Mouse (Mus musculus) adrenal gland, postnatal 36 days (tissue): ENCODE data around the gene Bpgm. TPM values are rescaled to one million over a fixed set of nuclear protein-coding genes. Genes with fewer than 3 reads are reported as not detected.

Experiments
- DNase-seq, 2 experiments: peaks; one replicate each; pipeline ENCODE4 v3.0.0; 2021; ENCODE audit warnings: mixed read lengths in 1 of 2
- total RNA-seq, 2 experiments: library from RNA; stranded (reverse); gene quantifications; 2 replicates each; pipeline ENCODE4 v1.2.3; 2021

The Bpgm gene
- total RNA-seq, 2 experiments from 2014 or later: 27.3 to 33.0 TPM

DNA sequence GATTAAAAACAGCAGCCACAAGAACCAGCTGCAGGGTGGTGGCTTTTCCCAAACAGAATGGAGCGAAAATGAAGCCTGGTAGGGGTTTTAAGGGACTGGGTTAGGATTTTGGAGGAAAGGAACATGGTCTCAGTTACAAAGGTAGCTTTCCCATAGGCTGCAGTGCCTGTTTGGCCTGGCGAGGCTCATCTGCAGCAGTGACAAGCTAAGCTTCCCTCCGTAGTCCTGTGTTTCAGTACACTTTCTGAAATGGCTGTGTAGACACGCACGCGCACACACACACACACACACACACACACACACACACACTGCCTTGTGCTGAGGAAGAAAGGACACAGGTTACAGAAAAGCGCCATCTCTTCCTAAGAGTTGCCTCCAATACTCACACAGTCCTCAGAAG lies 7.8 kb downstream of the Bpgm start:
- DNase-seq: no peak

- no peak for DNase-seq
These were observed 10.1 kb downstream of the Bpgm start for GRCm38 (mm10) chr6:34486071-34486626.

GRCm38 (mm10) chr6:34493327-34494095 lies 17.5 kb downstream of the Bpgm start:
- DNase-seq: no peak

DNA sequence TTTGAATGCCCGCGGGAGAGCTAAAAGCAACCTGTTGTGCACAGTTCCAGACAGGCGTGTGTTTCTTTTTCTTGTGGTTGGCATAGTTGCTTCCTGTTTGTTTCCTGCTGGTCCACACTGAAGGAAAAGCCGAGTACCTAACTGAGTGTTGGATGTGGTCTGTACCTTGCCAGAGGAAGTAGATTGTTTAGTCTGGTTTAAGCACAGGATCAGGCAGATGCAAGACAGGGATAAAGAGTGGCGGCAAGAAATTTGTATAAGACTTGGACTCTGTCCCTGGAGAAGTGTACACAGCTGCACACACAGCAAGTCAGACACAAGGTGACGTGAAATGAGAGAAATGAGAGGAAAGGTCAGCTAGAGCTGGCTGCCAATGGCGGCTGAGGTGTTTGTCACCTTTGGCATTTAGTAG lies 19.1 kb downstream of the Bpgm start:
- no peak for DNase-seq

- peak; percentile 33 to 41 for DNase-seq
These were observed 22.1 kb downstream of the Bpgm start for GRCm38 (mm10) chr6:34497991-34498625.

DNA sequence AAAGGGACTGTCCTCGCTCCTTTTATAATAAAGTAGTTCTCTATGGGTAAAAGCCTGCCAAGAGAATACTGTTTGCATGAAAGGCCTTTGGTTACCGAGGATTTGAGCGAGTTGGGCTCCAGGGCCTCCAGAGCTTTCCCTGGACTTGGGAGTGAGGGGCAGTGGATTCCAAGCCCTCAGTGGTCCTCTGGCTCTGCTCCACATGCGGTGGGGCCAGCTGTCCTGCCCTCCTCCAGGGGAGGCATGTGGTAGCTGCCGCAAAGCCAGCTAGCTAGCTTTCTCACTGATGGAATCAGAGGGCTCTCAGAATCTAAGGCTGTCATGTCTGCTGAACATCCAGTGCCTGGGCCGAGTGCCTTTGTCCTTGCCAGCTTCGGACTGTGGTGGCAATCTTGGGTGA lies 26.3 kb downstream of the Bpgm start:
- no peak for DNase-seq

DNA sequence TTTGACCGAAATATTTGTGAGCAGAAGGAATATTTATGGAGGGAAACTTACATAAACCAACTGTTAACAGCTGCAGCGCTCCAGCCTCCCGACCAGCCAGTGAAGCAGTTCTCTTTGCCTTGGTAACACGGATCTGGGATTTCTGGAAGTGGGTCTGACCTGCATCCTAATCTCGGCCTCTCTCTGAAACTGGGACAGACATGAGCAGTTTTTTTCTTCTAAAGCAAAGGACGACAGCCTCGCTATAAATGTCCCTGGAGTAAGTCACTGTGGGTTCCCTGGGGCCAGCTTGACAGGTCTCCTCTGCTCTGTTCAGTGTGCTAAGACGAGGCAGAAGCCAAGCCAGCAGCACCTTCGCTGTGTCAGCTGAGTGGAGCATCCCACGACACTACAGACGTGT lies 29.9 kb downstream of the Bpgm start:
- no peak for DNase-seq

- DNase-seq: no peak
These were observed 31.6 kb downstream of the Bpgm start for GRCm38 (mm10) chr6:34507581-34507980.

GRCm38 (mm10) chr6:34508016-34508415 lies 32.0 kb downstream of the Bpgm start:
- no peak for DNase-seq

DNA sequence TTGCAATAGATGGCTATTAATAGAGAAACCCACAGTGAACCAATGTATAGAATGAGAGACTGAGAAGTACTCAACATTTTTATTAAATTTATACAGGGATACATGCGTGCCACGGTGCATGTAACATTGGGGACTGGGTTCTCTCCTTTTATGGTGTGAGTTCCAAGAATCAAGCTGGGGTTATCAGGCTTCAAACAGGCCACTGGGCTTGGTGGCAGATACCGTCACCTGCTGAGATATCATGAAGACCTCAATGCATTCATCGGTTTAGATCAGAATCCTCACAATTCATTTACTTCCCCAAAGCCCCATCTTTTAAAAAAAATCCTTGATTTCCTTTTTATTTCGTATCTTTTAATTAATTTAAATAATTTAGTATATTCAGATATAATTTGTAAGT lies 34.3 kb downstream of the Bpgm start:
- no peak for DNase-seq

DNA sequence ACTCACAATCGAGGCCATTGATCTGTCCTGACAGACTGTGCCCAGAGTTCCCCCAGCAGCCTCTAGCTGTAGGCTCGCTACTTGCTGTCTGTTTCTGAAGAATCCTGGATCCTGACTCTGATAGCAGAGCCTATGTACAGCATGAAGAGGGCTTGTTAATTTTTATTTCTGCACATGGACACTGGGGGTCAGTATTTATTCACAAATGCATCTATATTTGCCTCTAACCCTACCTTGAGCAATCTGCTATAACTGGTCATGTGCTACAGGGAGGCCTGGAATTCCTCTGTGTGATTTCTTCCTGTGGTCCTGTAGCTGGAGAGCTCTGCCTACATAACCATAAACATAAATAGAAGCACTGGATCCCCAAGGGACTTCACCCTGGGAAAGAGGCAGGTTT lies 35.4 kb downstream of the Bpgm start:
- DNase-seq: no peak

DNA sequence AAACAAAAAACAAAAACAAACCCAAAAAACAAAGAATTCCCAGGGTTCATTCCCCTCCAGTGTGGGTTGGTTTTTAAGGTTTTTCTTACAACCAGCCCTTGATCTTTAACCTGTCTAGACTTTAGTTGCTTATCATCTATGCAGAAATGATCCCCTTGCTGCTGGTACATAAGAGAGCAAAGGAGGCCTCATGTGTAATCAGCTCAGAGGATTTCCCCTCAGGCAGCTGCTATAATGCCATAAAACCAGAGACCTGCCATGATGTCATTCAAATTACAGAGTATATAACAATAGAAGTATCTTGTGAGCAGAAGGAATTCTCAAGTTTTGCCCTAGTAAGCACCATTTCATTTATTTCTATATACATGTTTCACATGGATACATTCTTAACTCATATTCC lies 36.7 kb downstream of the Bpgm start:
- DNase-seq: no peak

DNA sequence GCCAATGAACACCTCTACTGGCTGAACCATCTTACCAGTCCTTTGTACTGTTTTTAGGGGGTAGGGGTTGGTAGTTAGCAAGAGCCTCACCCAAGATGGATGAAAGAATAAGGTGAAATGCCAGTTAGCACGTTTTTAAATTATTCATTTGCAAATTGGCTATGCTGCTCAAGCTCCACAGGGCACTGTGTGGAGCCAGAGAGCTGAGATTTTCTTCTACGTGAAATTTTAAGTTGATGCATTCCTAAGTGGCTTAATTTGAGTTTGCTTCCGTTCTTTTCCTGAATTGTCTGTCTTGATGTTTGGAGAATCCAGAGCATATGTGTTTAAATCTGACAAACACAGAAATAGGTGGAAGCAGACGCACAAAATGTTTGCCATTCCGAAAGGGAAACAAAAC lies 38.6 kb downstream of the Bpgm start:
- DNase-seq: no peak

- no peak for DNase-seq
These were observed 39.2 kb downstream of the Bpgm start for GRCm38 (mm10) chr6:34515098-34515782.

- DNase-seq: no peak
These were observed 39.7 kb downstream of the Bpgm start for GRCm38 (mm10) chr6:34515783-34516099.

DNA sequence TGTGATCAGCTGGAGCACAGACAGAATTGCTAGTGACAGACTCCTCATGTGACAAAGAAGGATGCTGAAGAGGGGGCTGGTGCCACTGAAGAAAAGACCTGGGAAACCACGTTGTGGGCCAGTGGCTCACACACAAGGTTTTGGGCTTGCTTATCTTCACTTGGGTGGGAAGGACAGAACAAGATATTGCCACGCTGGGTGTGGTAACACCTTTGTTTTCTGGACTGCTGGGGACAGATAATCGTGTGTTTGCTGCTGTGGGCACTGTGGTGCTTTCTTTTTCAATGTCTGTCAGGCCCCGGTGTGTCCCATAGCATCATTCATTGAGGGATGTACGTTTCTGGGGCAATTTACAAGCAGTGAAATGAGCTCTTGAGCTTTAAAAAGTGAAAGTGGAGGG lies 41.7 kb downstream of the Bpgm start:
- no peak for DNase-seq

GRCm38 (mm10) chr6:34519087-34519486 lies 43.1 kb downstream of the Bpgm start:
- DNase-seq: no peak

DNA sequence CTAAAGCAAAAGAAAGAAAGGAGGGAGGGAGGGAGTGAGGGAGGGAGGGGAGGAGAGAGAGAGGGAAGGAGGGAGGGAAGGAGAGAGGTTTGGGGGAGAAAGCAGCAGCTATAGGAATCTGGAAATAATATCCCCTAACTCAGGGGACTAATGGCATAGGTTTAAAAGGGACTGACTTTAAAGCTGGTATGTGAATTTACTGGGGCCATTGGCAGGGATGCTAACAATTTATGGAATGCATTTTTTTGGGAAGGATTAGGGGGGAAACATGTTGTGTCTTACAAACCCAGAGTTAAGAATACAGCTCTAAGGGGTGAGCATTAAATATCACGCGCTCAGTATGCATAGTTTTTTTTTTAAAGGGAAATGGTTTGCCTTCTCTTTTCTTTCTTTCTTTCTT lies 44.5 kb downstream of the Bpgm start:
- no peak for DNase-seq

GRCm38 (mm10) chr6:34520912-34521311 lies 44.9 kb downstream of the Bpgm start:
- no peak for DNase-seq

DNA sequence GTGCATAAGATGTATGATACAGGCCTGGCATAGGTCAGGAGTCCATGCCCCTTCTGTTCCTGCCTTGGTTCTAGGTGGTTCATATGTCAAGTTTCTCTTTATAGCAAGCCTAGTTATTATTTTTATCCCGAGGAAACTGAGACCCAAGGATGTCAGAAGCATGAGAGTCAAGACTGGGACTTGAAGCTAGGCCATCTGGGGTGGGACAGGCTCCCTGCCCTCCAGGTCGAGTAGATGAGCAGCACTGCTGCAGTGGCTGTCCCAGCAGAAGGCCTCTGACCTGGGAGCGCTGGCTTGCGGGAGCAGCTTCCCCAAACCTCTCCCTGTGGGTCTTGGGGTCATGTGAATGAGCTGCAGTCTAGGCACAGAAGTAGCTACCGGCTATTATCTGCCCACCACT lies 47.5 kb downstream of the Bpgm start:
- DNase-seq: no peak

DNA sequence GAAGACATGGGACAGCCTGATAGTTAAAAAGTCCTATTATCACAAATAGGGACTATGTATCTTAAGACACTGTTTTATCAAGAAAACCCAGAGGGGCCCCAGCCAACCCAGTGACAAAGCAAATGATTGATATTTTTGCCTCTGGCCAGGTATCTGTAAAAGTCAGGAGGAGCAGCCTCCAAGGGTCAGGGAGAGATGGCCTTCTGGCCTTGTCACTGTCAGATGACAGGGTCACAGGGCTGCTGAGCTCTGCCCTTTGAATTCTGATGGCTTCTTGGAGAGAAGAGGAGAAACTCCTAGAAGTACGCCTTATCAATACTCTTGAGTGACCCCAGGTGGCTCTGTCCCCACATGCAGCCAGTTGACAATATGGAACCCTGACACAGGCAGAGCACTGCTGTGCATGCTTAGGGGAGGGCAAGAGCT lies 49.5 kb downstream of the Bpgm start:
- no peak for DNase-seq

GRCm38 (mm10) chr6:34525927-34526326 lies 49.9 kb downstream of the Bpgm start:
- no peak for DNase-seq

GRCm38 (mm10) chr6:34526389-34526788 lies 50.4 kb downstream of the Bpgm start:
- no peak for DNase-seq
